Mouse (Mus musculus) thymus, adult 2 months (tissue): ENCODE measurements around the gene Ecpas.

Source experiments
- CTCF ChIP-seq: fragments of 200-500 bp; IDR thresholded peaks from 2 replicates; pipeline ENCODE4 v1.5.1; 2012; ENCODE audit warnings: mild to moderate bottlenecking, control low read depth, low read length, moderate library complexity, borderline replicate concordance; ENCODE audit not compliant: control insufficient read depth, poor library complexity, insufficient read depth; ENCODE audit errors: extremely low read depth
- POLR2A ChIP-seq: fragments of 200-500 bp; IDR thresholded peaks from 2 replicates; pipeline ENCODE4 v1.6.1; 2012; ENCODE audit warnings: mild to moderate bottlenecking, low read length, control low read depth, moderate library complexity; ENCODE audit not compliant: control insufficient read depth, poor library complexity, insufficient read depth; ENCODE audit errors: extremely low read depth

DNA sequence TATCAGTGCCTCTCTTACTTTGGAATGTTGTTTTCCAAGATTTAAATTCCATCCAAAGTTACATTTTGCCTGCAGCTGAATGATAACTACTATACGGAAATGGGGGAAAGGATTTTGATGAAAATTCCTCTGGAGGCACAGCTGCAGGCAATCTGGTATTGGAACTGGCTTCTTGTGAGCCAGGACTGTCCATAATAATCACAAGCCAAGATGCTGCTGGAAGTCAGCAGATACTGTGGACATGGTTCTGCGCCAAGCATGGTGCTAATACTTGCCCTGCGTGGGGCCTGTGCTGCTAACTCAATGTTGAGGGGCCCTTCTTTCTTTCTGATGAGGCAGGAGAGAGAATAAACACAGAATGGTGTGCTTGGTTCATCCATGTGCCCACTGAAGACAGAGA, 149.1 kb downstream of the Ecpas start:
- TF ChIP-seq POLR2A, result no peak
- no peak for TF ChIP-seq CTCF
